Mouse (Mus musculus): ENCODE measurements at regions not wholly inside any gene's neighbourhood (a gene's known extent, or its start where the extent isn't known, plus 50 kb on each side); places are given as distances from the start of the nearest gene placed in this dataset.

DNA sequence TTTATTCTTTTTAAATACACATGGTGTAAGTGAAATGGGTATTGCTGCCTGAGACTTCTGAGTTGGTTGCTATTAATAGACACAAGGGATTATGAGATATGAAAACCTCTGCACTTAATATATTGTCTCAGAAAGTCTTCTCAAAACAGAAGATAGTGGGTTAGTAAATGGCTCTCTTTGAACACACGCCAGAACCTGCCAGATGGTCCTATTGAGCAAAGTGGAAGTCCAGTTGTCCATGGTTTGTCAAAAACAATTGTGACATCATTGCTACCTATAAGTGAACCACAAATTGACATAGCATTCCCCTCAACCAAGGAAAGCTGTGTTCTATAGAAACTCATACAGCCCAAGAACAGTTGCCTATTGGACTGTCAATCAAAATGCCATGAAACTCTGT, 98.5 kb upstream of the 4930583I09Rik start:
- H3K27me3 ChIP-seq (ENCODE audit: low read depth, poor library complexity, severe bottlenecking): no peaks in the 10 kb centered on the region
- DNase-seq (ENCODE audit: low spot score): no peak
- H3K4me1 ChIP-seq: peaks cover 9% of the 10 kb centered on the region; the same call in 1 of the 2 replicates
- 93% methylated on average over 1 of the region's 1 CpGs for WGBS
- H3K9me3 ChIP-seq (replicated peaks): no peaks in the 10 kb centered on the region
- no peak overlapping the region for H3K4me3 ChIP-seq
- H3K27ac ChIP-seq: no peak overlapping the region
- H3K36me3 ChIP-seq: no peaks in the 10 kb centered on the region

DNA sequence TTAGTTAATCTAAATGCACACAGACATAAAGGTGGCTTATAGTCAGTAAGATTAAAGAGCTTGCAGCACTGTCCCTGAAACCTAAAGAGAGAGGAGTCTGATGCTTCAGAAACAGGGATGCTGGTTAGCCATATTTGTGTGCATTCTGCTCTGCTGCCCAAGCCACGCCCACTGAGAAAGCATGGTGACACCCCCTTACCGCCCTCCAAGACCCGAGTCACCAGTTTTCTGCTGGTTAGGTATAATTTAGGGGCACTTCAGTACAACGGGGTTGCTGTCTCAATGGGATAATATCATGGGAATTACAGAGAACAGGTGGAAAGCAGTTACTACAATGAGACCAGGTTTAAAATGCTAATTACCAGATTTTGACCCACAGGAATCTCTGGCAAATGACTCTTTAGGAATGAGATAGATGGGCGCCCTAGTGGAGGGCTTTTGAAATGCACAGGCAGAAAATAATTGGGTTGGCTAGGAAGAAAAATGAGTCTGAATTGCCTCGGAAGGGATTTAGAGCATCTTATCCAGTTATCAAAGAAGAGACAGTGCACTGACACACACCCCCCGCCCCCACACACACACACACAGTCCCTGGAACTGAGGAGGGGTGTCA, 95.1 kb upstream of the 4930583I09Rik start:
- no peaks in the 10 kb centered on the region for H3K36me3 ChIP-seq
- H3K9me3 ChIP-seq (replicated peaks): no peaks in the 10 kb centered on the region
- H3K27ac ChIP-seq: no peak overlapping the region
- DNase-seq (ENCODE audit: low spot score): no peak
- WGBS: 63% methylated on average over 7 of the region's 7 CpGs
- no peaks in the 10 kb centered on the region for H3K4me1 ChIP-seq
- H3K27me3 ChIP-seq (ENCODE audit: low read depth, poor library complexity, severe bottlenecking): no peaks in the 10 kb centered on the region
- H3K4me3 ChIP-seq: no peak overlapping the region

DNA sequence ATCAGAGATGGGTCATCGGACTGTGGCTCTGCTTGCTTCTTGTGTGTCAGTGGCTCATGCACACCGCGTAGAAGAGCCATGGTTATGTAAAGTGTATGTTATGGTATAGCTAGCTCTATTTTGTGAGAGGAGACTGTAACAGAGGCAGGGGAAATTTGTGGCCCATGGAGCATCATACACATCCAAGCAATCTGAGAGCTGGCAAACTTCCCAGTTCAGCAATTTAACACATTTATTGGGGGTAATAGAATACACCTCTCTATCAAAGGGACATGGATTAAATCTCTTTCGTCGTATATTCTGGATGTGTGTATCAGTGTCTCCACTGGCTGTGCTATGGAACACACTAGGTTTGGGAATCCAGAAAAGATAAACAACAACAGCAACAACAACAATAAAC, 87.9 kb upstream of the 4930583I09Rik start:
- Histone ChIP-seq H3K9me3 (replicated peaks) (no peaks in the 10 kb centered on the region), H3K36me3 (no peaks in the 10 kb centered on the region), H3K4me1 (no peaks in the 10 kb centered on the region), H3K4me3 (no peak overlapping the region), H3K27ac (no peak overlapping the region), H3K27me3 (ENCODE audit: low read depth, poor library complexity, severe bottlenecking) (no peaks in the 10 kb centered on the region)
- no peak for DNase-seq (ENCODE audit: low spot score)
- WGBS: 88% methylated on average over 5 of the region's 5 CpGs

DNA sequence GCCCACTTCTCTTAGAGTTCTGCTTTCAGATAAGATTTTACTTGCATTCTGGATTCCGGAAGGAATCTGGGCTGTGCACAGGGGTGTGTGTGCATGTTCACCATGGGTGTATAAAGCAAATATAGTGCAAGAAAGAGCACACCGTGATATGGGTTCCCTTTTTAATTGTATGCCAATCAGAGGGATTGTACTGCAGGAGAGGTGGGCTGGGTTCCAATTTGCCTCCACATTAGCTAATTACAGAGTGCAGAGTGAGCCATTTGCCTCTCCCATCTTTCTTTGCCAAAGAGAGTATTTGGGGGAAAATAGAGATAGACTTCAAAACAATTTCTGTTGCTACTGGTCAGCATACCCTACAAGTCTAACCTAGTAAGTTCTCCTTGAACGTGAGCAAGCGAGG, 86.4 kb upstream of the 4930583I09Rik start:
- H3K4me3 ChIP-seq: no peak overlapping the region
- no peaks in the 10 kb centered on the region for H3K27me3 ChIP-seq (ENCODE audit: low read depth, poor library complexity, severe bottlenecking)
- no peak overlapping the region for H3K27ac ChIP-seq
- H3K36me3 ChIP-seq: no peaks in the 10 kb centered on the region
- no peaks in the 10 kb centered on the region for H3K4me1 ChIP-seq
- no peaks in the 10 kb centered on the region for H3K9me3 ChIP-seq (replicated peaks)
- DNase-seq (ENCODE audit: low spot score): no peak
- WGBS: 91% methylated on average over 4 of the region's 4 CpGs

DNA sequence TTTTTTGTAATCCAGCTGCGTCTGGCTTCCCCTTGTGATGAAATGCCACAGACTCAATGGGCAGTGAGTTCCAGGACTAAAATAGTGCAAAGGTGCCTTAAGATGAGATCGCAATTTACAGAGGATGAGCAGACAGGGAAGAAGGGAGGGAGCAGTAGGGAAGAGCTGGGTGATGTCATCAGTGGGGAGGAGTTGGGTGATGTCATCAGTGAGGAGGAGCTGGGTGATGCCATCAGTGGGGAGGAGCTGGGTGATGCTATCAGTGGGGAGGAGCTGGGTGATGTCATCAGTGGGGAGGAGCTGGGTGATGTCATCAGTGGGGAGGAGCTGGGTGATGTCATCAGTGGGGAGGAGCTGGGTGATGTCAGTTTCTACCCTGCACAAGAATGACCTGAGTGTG, 84.4 kb upstream of the 4930583I09Rik start:
- Histone ChIP-seq H3K27me3 (ENCODE audit: low read depth, poor library complexity, severe bottlenecking) (no peaks in the 10 kb centered on the region), H3K36me3 (no peaks in the 10 kb centered on the region), H3K27ac (no peak overlapping the region), H3K4me1 (peaks cover 13% of the 10 kb centered on the region), H3K9me3 (replicated peaks) (no peaks in the 10 kb centered on the region), H3K4me3 (no peak overlapping the region)
- WGBS: 90% methylated on average over 2 of the region's 2 CpGs
- no peak for DNase-seq (ENCODE audit: low spot score)

DNA sequence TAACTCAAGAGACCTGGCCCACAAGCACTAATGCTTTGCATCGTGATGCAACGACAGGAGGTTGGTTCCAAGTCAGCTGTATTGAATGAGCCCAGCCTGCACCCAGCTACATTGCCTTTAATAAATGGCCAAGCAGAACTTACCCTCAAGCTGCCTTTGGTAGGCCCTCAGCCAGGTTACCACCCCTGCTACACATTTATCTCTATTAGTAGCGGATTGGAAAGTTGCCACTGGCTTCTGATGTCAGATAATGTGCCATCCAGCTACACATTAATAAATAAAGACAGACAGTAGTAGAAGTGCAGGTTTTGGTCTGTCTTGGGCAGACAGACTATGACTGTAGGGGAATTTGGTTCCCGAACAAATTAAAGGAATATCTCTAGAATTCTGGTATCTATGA, 82.0 kb upstream of the 4930583I09Rik start:
- 91% methylated on average over 4 of the region's 4 CpGs for WGBS
- Histone ChIP-seq H3K4me3 (no peak overlapping the region), H3K36me3 (no peaks in the 10 kb centered on the region), H3K4me1 (peaks cover 26% of the 10 kb centered on the region), H3K27me3 (ENCODE audit: low read depth, poor library complexity, severe bottlenecking) (no peaks in the 10 kb centered on the region), H3K9me3 (replicated peaks) (no peaks in the 10 kb centered on the region), H3K27ac (no peak overlapping the region)
- no peak for DNase-seq (ENCODE audit: low spot score)

DNA sequence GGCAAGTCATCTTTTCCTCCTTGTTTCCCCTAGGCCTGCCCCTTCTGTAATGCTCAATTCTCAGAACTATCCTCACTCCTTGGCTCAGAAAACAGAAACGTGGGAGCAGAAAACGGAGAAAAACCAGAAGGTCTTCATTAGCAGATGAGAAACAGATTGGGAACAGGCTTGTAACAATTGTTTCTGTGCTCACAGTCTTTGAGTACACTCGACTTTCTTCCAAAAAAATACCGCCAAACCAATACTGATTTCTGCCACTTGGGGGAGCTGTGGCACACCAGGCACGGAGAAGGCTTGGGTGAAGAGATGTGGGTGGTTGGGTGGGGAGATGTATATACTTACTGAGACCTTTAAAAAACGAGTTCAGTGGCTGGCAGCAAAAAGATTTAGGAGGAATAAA, 80.8 kb upstream of the 4930583I09Rik start:
- 61% methylated on average over 6 of the region's 6 CpGs for WGBS

DNA sequence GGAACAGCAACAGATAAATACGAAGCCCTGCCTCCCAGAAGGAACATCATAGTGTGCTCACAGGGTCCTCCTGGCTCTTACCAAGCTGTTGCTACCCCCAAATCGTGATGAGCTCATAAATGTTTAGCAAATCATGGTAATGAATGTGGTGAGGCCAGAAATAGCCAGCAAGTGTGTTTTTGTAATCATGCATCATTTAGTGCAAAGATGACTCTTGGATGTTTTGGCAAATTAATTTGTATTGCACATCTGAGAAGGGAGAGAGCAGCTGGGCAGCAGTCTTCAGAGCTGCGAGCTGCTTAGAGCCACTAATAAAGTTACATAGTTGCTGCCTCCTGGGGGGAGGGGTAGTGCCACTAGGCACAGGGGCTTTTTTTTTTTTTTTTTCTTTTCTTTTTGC, 79.8 kb upstream of the 4930583I09Rik start:
- no peak overlapping the region for H3K4me3 ChIP-seq
- H3K36me3 ChIP-seq: no peaks in the 10 kb centered on the region
- H3K4me1 ChIP-seq: peaks cover 26% of the 10 kb centered on the region
- H3K27me3 ChIP-seq (ENCODE audit: low read depth, poor library complexity, severe bottlenecking): no peaks in the 10 kb centered on the region
- DNase-seq (ENCODE audit: low spot score): no peak
- H3K9me3 ChIP-seq (replicated peaks): no peaks in the 10 kb centered on the region
- H3K27ac ChIP-seq: peak overlapping the region; percentile 71; the same call in 1 of the 2 replicates
- 43% methylated on average over 3 of the region's 3 CpGs for WGBS

More for the DNA sequence above, 80.8 kb upstream of the 4930583I09Rik start:
- no peaks in the 10 kb centered on the region for H3K9me3 ChIP-seq (replicated peaks)
- peak overlapping the region; percentile 71; the same call in 1 of the 2 replicates for H3K27ac ChIP-seq
- DNase-seq (ENCODE audit: low spot score): peak; percentile 44
- no peaks in the 10 kb centered on the region for H3K36me3 ChIP-seq
- H3K4me1 ChIP-seq: peaks cover 26% of the 10 kb centered on the region
- H3K4me3 ChIP-seq: no peak overlapping the region
- no peaks in the 10 kb centered on the region for H3K27me3 ChIP-seq (ENCODE audit: low read depth, poor library complexity, severe bottlenecking)

DNA sequence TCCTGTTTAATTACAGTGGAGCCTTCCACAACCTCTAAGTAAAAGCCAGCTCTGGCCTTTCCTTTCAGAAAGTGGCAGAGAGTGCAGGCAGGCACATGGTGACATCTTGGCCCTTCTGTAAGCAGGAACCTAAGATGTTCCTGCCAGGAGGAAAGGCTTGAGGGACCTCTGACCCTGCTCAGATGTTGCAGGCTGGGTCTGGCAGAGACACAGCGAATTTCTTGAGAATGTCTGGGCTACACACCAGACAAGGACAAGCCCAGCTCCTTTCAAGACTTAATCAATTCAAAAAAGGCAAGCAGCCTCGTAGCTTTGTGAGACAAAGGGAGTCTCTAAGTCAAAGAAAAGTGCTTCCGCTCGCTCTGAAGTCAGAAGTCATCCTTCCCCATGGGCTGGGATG, 79.2 kb upstream of the 4930583I09Rik start:
- H3K4me1 ChIP-seq: peaks cover 26% of the 10 kb centered on the region
- no peaks in the 10 kb centered on the region for H3K27me3 ChIP-seq (ENCODE audit: low read depth, poor library complexity, severe bottlenecking)
- H3K36me3 ChIP-seq: no peaks in the 10 kb centered on the region
- WGBS: 24% methylated on average over 4 of the region's 4 CpGs
- peak overlapping the region; percentile 79 for H3K27ac ChIP-seq
- no peaks in the 10 kb centered on the region for H3K9me3 ChIP-seq (replicated peaks)
- no peak overlapping the region for H3K4me3 ChIP-seq
- peak; percentile 36 for DNase-seq (ENCODE audit: low spot score)

DNA sequence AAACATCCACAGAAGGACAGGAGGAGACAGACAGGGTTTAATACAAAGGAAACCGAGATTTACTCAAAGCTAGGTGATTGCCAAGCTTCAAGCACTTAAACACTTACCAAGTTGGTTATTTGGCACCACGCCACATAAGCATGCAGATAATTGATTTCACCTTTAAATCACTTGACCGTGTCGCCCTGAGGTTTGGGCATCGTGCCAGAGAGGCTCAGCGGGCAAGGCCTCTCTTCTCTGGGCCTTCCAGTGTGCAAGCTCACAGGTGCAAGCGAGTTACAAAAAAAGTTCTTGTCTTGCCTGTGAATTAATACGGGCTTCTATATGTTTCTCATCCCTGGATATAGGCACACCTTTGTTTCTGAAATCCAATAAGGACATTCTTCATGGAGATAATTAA, 78.4 kb upstream of the 4930583I09Rik start:
- DNase-seq (ENCODE audit: low spot score): no peak
- 75% methylated on average over 8 of the region's 8 CpGs for WGBS
- peaks cover 26% of the 10 kb centered on the region for H3K4me1 ChIP-seq
- H3K4me3 ChIP-seq: no peak overlapping the region
- H3K36me3 ChIP-seq: no peaks in the 10 kb centered on the region
- no peak overlapping the region for H3K27ac ChIP-seq
- no peaks in the 10 kb centered on the region for H3K27me3 ChIP-seq (ENCODE audit: low read depth, poor library complexity, severe bottlenecking)
- H3K9me3 ChIP-seq (replicated peaks): no peaks in the 10 kb centered on the region

DNA sequence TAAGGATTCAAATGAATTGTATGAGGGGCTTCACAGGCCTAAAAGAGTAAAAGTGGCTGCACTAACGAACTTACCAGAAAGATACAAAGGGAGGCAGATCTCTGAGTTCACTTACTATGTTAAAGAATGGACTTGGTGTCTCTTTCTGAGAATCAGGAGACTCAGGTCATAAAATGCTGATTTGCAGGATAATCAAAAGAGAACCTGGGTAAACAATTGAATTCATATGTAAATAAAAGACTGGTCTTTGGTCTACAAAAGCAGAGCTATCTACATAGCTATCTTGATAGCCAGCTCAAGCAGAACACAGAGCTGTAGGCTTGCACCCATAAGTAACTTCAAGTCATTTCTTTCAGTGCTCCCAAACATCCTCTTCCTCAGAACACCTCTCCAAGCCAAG, 72.8 kb upstream of the 4930583I09Rik start:
- 97% methylated on average over 1 of the region's 1 CpGs for WGBS
- H3K36me3 ChIP-seq: no peaks in the 10 kb centered on the region
- H3K9me3 ChIP-seq (replicated peaks): no peaks in the 10 kb centered on the region
- no peak overlapping the region for H3K27ac ChIP-seq
- no peak for DNase-seq (ENCODE audit: low spot score)
- H3K27me3 ChIP-seq (ENCODE audit: low read depth, poor library complexity, severe bottlenecking): no peaks in the 10 kb centered on the region
- no peak overlapping the region for H3K4me3 ChIP-seq
- H3K4me1 ChIP-seq: peaks cover 2% of the 10 kb centered on the region; the same call in 1 of the 2 replicates

DNA sequence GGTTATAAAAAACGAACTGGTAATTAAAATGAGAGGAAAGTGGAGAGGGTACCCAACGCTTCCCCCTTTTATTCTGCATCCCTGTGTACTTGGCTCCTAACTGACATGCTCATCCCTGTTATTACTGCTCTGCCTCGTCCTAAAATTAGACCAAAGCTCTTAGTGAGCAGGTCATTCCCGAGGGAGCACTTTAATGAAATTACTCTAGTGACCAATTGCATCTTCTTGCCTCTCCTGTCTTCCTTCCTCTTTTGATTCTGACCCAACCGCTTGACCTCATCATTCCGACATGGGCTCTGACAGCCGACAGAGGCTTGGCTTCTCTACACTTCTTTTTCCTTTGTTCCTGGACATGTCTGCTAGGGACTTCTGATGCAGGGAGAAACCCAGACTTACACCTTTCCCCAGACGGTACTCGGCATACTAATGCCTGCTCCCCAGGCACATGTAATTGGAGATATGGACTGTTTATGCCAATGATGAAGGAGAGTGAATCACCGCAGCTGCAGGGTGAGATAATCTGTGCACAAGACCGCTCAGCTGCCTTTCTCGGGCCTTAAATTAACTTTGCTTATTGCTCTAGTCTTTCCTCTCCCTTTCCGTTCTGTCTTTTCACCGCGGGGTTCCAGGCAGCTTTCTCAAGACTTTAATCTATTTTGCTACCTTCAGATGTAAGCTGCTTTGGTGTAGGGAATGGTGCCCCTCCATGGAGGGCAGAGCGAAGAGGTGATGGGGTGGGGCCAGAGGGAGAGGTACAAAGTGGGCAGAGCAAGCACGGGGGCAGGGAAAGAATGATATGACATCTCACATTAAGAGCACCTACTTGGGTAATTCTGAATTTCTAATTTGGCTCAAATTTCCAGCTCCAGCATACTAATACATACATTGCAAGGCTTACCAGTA, 66.1 kb upstream of the 4930583I09Rik start:
- Histone ChIP-seq H3K27ac (no peak overlapping the region), H3K9me3 (replicated peaks) (no peaks in the 10 kb centered on the region), H3K4me1 (no peaks in the 10 kb centered on the region; the same call in 1 of the 2 replicates), H3K4me3 (no peak overlapping the region), H3K36me3 (no peaks in the 10 kb centered on the region), H3K27me3 (ENCODE audit: low read depth, poor library complexity, severe bottlenecking) (no peaks in the 10 kb centered on the region)
- DNase-seq (ENCODE audit: low spot score): no peak
- 74% methylated on average over 17 of the region's 17 CpGs for WGBS

DNA sequence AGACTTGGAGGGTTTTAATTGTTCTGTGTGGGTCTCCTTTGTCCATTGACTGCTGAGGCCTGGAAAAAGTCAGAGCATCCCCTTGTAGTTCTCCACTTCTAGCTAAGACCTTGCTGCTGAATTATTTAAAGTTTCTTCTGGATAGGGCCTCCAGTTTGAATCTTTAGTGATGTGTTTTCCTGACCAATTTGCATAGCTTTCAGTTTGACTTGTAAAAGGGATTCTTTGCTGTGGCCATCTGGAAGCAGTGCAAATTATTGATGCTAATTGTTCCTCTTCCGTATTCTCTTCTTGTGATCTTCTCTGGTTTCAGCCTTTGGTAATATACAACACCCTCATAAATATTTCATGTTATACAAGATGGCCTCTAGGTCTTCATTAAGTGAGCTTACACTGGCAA, 61.6 kb upstream of the 4930583I09Rik start:
- WGBS: 62% methylated on average over 1 of the region's 1 CpGs
- Histone ChIP-seq H3K4me1 (no peaks in the 10 kb centered on the region; the same call in 1 of the 2 replicates), H3K27me3 (ENCODE audit: low read depth, poor library complexity, severe bottlenecking) (no peaks in the 10 kb centered on the region), H3K4me3 (no peak overlapping the region), H3K9me3 (replicated peaks) (no peaks in the 10 kb centered on the region), H3K27ac (no peak overlapping the region), H3K36me3 (no peaks in the 10 kb centered on the region)
- no peak for DNase-seq (ENCODE audit: low spot score)

All from limb, embryonic 10.5 days (tissue).